Comparison of ENCODE assay signal across 13 mouse cellular contexts in genomic region chr3:99739654-99740053, GRCm38 (mm10).
"Had no signal": no experiment of that assay in that cellular context is flagged by ENCODE, and none has a peak within 500 bp of the region (broad histone marks: within the 10 kb centered on the region; RNA-seq: fewer than 3 reads in every experiment).

No protein-coding gene starts in this region.

- H3K27me3 ChIP-seq: intestine, embryonic 15.5 days; limb, embryonic 13.5 days; midbrain, embryonic 12.5 days had no signal

- ATAC-seq: intestine, embryonic 15.5 days; lung, postnatal 0 days had no signal

- H3K36me3 ChIP-seq: intestine, embryonic 15.5 days; limb, embryonic 13.5 days; midbrain, embryonic 12.5 days had no signal

- DNase-seq: kidney, adult 18-20 months; kidney, postnatal 10 days; lung, adult 18-20 months; lung, postnatal 36 days; right cerebral cortex, adult 18-20 months; right cerebral cortex, postnatal 25 days; thymus, postnatal 14 days had no signal

- H3K4me2 ChIP-seq: intestine, embryonic 15.5 days; limb, embryonic 13.5 days; midbrain, embryonic 12.5 days had no signal

- H3K4me1 ChIP-seq: intestine, embryonic 15.5 days; midbrain, embryonic 12.5 days had no signal

- H3K9ac ChIP-seq: intestine, embryonic 15.5 days; limb, embryonic 13.5 days; liver, embryonic 14.5 days; midbrain, embryonic 12.5 days had no signal

- H3K4me3 ChIP-seq: intestine, embryonic 15.5 days; left cerebral cortex, adult 2 months; limb, embryonic 13.5 days; midbrain, embryonic 12.5 days had no signal

- H3K9me3 ChIP-seq: intestine, embryonic 15.5 days; limb, embryonic 13.5 days; midbrain, embryonic 12.5 days had no signal

- H3K27ac ChIP-seq: intestine, embryonic 15.5 days; left cerebral cortex, adult 2 months; limb, embryonic 13.5 days; liver, embryonic 14.5 days; midbrain, embryonic 12.5 days had no signal
